Mouse (Mus musculus): ENCODE results near the gene Hormad2.

Gene Hormad2

GRCm38 (mm10) chr11:4299735-4300474, 141.0 kb downstream of the Hormad2 start:
- DNase-seq: no peak

- DNase-seq: no peak
These were observed 141.7 kb downstream of the Hormad2 start for GRCm38 (mm10) chr11:4299191-4299590.

- no peak for DNase-seq
These were observed 142.3 kb downstream of the Hormad2 start for GRCm38 (mm10) chr11:4298615-4299014.

- DNase-seq: no peak
These were observed 143.2 kb downstream of the Hormad2 start for GRCm38 (mm10) chr11:4297753-4298152.

- DNase-seq: no peak
These were observed 144.2 kb downstream of the Hormad2 start for GRCm38 (mm10) chr11:4296610-4297275.
